Mouse (Mus musculus): ENCODE data around the gene Rhobtb3.

The Rhobtb3 gene

DNA sequence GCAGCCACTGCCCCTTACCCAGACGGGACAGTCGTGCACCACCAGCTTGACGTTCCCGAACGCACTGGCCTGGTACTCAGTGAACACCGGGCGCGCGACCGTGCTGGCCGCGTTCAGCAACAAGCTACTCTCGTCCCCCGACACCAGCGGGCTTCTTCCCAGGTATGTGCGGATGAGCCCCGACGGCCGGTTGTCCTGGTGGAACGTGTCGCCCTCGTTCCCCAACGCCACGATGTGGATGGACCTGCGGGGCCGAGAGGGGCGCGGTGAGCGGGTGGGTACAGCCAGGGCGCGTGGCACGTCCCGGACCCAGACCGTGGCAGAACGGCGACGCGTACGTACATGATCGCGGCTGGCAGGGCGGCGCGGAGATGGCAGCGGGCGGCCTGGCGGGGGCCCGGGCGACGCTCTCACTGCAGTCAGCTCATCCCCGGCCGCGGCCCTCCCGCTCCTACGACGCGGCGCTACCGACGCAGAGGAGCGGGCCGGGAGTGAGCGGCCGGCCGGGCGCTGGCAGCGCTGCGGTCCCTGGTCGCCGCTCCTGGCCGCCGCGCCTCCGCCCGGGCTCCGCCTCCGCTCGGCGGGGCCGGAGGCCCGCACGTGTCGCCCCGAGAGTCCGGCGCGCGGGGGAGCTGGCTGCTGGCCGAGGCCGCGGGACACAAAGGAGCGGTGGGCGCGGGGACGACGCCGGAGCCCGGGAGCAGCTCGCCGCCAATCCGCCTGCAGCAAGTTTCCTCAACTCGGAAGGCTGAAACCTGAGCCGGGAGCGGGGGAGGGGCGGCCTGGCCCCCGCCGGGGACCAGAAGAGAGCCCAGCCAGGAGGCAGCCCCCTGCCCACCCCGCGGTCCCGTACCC is at the start of gene Rhobtb3:
TSS of gene Rhobtb3 (minus strand) at position 737 of the 855 bp plus-strand sequence.
- in situ Hi-C loops (cut with MboI, MseI), result no loop called here

DNA sequence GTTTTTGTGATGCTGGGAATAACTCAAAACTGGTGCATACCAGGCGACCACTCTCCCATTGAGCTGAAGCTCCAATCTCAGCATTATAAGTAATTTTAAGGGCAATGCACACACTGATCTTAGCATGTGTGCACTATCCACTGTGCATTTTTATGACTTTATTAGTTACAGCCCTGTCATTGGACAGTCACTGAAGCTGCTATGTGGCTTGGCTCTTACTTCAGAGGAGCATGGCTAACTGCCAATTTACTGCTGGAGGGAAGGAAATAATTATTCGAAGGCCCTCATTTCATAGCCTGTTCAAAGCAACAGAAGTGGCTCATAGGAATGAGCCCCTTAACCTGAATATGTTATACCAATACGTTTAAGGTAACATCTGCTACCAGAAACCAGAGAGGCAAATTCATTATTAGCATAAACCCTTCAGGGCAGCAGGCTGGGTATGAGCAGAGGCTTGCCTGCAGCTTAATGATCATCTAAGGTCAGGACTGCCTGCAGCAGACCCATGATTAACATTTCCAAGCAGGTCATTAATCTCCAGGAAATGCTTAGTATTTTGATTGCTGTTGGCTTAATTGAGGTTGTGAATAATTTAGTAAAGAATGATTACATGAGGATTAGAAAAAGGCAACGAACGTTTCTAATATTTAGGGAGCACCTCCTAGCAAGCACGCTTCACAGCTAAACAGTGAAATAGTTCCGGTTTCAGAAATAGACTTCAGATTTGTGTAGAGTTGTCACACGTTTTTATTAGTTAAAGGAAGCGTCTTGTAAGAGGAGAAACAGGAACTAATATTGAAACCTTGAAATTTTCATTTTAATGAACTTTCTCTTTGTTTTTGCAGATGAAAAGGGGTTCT is 48.7 kb upstream of the Rhobtb3 start:
- in situ Hi-C loops (cut with MboI, MseI), result no loop called here

DNA sequence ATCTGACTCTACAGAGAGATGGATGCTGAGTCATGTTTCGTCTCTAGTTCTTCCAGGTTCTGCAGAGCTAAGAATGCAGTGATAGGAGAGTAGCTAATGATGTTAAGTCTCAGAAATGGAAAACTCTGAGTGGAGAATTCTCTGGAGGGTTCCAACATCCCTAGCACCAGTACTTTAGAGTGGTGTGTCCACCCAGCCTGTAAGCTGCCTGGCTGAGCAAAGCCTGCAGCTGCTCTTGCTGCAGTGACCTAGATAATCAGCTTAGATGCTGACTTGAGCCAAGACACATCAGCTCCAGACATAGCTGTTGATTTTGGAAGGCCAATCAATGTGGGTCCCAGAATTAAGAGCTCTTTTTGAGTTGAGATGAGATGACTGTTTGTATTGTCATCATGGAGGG is 44.4 kb upstream of the Rhobtb3 start:
- in situ Hi-C loops (cut with MboI, MseI), result no loop called here

DNA sequence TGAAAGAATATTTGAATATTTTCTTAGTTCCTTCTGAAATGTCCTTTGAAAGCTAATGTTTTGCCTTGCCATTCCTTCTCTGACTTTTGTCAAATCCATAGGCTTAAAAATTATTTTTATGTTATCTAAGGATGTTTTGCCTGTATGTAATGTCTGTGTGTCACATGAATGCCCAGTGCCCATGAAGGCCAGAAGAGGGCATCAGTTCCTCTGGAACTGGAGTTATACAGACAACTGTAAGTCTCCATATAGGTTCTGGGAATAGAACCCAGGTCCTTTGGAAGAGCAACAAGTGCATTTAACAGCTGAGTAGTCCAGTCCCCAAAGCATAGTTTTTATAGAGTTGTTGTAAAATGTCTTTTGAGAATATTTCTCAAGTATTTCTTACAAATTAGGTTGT is 38.2 kb upstream of the Rhobtb3 start:
- in situ Hi-C loops (cut with MboI, MseI), result no loop called here

DNA sequence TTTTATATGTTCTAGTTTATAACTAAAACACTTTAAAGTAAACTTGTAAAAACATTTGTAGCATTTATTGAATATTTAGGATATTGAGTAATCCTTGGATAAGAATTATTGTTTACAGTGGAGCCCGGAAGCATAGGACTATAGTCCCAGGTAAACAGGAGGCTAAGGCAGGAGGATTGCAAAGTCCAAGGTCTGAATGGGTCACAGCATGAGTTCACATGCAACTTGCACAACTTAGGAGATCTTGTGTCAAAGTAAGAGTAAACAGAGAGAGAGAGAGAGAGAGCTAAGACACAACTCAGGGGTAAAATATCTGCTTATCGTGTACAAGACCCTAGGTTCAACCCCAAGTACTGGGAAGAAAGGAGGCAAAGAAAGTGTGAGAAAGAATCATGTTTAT is 32.9 kb upstream of the Rhobtb3 start:
- in situ Hi-C loops (cut with MboI, MseI), result no loop called here

DNA sequence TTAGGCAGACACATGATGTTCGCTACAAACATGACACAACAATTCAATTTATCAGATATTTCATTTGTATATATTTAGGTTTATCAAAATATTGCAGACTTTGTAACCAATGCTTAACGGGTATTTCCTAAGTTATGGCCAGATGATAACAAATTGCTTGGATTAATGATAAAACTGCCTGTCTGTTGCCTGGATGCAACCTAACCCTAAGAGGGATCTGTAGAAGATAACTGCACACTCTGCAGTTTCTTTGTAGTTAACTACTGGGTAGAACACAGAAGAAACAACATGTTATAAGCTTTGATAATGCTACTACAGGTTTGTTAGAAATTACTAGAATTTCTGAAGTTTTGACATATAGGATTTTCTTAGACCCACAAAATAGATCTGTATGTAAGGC is 32.5 kb upstream of the Rhobtb3 start:
- in situ Hi-C loops (cut with MboI, MseI), result no loop called here

DNA sequence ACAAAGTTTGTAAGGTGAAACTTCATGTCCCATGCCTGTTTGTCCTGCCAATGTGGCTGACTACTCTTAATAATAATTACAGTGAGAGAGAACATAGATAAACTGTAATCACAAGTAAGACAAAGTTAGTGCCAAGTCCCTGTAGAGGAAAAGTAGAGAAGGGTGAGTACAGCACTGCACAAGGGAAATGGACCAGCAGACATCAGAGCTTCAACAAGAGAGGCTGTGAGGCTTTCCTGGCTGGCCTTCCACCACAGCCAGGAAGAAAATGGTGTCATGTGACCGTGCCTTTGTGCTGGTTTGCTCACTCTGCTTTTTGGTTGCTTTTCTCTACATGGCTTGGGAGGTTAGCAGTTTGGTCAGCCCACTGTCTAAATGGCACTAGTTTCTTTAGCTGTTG is 31.9 kb upstream of the Rhobtb3 start:
- in situ Hi-C loops (cut with MboI, MseI), result no loop called here

DNA sequence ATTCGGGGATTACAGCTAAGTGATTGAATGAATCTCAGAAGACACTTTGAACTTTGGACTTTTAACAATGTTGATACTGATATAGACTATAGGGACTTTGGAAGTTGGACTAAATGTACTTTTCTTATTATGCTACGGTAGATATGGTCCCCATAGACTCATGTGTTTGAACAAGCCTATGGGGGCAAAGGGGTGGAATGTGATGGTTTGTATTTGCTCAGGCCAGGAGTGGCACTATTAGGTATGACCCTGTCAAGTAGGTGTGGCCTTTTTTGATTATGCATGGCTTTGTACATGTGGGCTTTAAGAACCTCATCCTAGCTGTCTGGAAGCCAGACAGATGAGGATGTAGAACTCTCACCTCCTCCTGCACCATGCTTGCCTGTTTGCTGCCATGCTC is 30.8 kb upstream of the Rhobtb3 start:
- in situ Hi-C loops (cut with MboI, MseI), result no loop called here

DNA sequence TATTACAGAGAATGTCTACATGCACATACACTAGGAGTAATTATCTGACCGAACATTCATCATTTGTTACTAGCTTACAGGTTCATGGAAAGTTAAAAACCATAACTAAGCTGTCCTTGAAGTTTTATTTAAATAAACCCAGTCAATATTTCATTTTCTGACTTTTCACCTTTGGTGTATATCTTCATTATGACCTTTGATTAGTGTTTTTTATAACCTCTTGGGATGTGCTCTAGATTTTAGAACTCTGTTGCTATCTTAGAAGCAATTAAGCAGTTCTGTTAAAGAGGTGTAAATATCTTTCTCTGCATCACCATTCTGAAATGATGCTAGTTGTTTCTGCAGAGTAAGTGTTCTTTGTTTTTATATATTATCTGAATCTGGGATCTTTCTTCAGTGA is 23.1 kb upstream of the Rhobtb3 start, which contains the start of gene Spata9:
TSS of gene Spata9 (plus strand) at position 301 of the 400 bp plus-strand sequence.
- in situ Hi-C loops (cut with MboI, MseI), result no loop called here

DNA sequence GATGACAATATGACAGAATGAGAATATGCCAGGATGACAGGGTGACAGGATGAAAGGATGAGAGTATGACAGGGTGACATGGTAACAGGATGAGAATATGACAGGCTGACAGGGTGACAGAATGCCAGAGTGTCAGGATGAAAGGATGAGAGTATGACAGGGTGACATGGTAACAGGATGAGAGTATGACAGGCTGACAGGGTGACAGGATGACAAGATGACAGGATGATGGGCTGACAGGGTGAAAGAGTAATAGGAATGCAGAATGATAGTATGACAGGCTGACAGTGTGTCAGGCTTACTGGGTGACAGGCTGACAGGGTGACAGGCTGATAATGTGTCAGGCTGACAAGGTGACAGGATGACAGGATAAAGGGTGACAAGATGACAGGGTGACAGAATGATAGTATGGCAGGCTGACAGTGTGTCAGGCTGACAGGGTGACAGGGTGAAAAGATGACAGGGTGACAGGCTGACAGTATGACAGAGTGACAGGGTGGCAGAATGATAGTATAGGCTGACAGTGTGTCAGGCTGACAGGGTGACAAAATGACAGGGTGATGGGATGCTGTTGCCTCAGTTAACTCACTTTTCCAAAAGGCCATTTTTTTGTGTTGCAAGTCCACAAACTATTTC is 11.8 kb upstream of the Rhobtb3 start:
- in situ Hi-C loops (cut with MboI, MseI), result no loop called here

DNA sequence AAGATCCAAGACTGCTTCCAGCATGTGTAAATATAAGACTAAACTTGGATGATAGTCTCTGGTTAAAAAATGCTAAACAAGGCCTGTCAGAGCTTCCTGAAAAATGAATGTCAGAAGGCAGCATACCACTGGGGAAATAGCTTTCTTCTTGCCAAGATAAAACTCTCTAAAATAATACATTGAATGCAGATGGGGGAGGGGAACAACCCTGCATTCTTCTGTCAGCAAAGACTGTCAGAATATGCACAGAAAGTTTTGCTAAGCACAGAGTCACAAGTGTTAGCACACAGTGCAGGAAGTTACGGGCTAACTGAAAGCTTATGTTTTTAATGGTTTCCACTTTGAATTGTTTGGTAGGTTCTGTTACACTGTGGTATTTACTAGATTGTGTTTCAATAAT is 6.6 kb upstream of the Rhobtb3 start:
- in situ Hi-C loops (cut with MboI, MseI), result no loop called here

DNA sequence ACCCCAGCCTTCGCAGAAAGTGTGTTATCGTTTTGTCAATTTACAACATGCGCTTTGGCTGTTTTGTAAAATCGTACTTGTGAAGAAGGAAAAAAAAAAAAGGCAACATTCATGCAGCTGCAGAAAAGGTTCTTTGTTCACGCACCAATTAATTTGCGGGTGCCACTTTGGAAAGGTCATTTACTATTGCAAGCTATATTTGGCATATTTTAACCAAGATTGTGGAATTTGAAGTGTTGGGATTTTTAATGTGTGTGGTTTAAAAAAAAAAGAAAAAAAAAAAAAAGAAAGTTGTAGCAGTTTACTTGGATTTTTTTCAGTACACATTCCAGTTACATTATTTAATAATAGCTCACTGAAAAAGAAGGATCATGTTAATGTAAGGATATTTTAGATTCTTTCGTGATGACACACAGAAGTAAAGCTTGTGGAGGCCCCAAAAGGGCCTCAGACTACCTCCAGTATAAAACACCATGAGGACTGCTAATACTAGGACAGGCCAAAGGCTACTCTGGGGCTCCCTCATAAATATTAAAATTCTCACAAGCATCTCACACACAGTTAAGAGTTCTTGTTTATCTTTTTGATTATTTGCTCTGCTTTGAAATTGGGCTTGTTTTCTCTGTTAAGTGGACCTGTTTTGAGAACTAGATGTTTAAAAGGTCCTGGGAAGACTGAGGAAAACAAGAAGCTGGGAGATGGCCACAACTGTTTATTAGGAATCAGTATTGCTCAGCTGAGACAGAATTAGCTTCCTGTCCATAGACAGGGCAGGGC is 507 bp upstream of the Rhobtb3 start:
- in situ Hi-C loops (cut with MboI, MseI), result no loop called here

DNA sequence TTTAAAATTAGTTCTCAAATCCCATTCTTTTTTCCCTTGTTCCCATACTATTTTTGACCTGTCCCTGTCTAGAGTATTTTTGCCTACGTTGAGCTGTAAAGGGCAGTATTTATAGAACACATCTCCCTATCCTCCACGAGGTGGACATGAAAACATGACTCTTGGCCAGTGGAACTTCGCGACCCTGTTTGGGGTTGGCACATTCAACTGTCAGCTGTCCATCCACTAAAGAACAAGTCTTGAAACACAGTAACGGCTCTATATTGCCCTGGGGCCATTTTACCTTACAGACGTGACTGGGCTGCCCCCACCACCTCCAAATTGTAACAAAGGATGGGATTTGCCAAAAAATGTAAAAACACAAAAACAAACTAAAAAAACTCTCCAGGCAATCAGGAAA is 994 bp downstream of the Rhobtb3 start:
- in situ Hi-C loops (cut with MboI, MseI), result no loop called here

DNA sequence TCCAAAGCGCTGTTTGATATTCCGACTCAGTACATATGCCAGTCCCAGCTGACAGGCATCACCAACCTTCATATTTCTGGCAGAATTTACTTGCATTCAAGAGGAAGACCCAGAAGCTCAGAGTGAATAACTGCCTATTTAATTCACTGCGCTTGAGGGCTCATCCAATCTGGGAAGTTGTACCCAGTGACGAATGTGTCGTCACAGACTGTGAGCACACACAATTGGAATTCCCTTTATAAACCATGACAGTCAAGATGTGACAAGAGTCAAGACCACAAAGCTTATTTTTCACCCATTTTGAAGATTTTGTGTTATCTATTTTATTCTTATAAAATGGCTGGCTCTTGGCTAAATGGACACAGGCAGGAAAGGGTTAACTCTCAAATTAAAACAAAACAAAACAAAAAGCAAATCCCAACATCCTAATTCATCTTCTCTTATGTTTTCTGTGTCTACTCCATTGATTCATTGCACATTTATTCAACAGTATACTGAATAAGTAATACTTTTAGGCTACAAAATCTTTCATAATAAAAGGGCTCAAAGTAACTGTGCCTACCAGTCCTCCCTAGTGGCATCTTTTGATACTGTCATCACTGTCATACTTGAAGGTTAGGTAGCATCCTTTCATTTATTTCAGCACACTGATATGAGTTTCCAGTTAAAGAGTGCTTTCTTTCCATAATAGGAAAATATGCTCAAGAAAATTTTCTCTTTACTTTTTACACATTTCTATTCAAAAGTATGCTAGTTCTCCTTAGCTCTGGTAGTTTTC is 2.0 kb downstream of the Rhobtb3 start:
- in situ Hi-C loops (cut with MboI, MseI), result no loop called here

DNA sequence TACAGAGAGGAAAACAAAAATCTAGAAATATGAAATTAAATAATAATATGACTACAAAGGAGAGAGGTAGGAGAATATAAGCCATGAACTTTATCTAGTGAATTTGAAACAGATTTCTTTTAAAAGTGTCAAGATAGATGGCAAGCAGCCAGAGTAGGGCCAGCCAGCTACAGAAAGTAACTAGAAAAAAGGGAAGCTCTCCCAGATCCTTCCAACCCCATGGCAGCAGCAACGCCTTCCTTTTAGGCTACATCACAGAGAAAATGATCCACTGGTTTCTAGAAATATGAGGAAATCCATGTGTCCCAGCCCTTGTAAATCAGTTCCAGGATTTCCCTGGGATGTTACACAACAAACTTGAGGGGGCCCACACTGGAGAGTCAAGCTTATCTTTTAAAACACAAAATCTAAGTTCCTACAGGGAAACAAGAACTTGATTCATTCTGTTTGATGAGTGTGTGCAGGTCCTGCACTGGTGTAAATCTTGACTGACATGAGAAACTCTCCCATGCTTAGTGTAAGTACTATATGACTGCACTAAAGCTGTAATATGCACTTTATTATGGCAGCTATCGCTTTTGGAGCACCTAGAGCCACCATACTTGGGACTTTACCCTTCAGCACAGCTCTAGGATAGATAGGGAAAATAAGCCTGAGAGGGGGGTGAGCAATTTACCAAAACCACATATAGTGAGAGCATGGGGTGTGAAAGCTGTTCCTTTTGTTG is 2.8 kb downstream of the Rhobtb3 start:
- in situ Hi-C loops (cut with MboI, MseI), result no loop called here

DNA sequence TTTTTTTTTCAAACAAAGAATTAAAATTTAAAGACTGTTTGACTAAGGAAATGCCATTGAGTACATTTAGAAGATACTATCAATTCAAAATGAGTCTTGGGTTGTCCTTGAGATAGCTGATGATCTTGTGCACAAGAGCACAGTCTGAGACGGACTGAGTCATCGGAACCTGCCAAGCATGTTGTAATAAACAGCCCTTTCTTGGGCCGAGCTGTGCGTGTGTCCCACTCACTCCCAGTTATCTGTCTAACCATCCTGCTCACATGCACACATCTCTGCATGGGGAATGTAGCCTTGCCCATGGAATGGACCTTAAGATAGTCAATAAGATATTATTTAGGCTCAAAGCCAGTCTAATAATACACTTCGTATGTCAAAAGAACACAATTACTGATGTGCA is 4.9 kb downstream of the Rhobtb3 start:
- in situ Hi-C loops (cut with MboI, MseI), result no loop called here

DNA sequence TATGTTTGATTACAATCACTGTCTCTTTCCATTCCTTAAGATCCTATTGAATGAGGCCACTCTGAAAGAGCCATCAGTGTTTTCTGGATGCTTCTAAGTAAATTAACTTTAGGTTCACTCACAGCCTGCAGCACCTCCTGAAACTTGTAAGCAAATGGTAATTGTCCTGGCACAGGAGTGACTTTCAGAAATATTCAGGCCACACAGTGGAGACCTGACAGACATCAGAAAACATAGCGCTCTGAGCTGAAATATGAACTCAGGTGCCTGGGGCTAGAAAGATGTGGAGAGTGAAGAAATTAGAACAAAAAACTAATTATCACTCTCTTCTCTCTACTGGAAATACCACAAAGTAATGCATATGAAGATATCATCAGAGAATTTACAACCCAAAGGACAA is 10.4 kb downstream of the Rhobtb3 start:
- in situ Hi-C loops (cut with MboI, MseI), result no loop called here

DNA sequence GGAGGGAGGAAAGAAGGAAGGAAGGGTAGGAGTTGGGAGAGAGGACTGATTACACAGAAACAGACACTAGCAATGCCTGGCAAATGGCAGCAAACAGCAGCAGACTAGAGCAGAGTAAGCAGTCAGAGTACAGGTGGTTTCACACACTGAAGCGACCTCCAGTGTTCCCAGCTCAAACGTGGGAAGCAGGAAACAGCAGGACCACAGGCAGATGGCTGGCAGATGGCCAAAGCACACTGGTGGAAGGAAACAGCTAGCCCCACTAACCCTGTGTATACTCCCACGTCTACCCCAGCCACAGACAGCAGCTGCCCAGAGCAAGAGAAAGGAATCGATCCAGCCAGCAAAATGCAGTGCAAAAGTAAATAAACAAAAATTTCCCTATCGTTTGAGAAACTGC is 12.7 kb downstream of the Rhobtb3 start:
- in situ Hi-C loops (cut with MboI, MseI), result no loop called here

DNA sequence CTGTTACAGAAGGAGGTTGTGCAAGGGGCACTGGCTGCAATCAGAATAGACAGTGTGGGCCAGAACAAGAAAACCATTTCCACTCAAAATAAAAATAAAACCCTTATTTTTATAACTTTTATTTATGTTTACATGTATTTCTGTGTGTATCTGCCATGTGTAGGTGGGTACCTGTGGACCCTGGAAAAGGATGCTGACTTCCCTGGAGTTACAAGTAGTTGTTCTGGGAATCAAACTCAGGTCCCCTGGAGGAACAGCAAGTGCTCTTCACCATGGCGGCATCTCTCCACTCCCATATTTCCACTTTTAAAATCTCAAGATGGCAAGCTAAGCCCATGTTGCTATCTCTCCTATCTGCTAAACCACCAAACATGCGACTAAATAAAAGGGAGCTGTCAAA is 13.1 kb downstream of the Rhobtb3 start:
- in situ Hi-C loops (cut with MboI, MseI), result no loop called here

DNA sequence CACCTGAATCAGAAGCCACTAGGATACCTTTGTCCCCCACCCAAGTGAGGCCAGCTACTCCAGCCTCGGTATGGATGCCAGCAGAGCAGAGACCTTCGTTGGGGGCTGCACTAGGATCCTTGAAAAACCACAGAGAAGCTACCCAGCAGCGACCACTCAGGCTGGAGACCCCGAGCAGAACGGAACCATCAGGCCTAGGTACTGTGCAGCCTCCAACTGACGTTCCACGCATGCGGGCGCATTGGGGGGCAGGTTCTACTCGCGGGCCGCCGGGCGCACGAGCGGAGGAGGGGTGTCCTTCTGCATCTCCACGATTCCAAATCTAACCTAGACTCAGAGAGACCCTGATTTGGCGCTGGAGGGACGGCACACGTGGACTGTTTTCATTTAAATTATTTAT is 13.7 kb downstream of the Rhobtb3 start:
- in situ Hi-C loops (cut with MboI, MseI), result no loop called here
